Mouse (Mus musculus): ENCODE measurements at regions not wholly inside any gene's neighbourhood (a gene's known extent, or its start where the extent isn't known, plus 50 kb on each side); places are given as distances from the start of the nearest gene placed in this dataset.
A peak's percentile ranks its signal among the peaks of the same experiment; 100 is the strongest.

DNA sequence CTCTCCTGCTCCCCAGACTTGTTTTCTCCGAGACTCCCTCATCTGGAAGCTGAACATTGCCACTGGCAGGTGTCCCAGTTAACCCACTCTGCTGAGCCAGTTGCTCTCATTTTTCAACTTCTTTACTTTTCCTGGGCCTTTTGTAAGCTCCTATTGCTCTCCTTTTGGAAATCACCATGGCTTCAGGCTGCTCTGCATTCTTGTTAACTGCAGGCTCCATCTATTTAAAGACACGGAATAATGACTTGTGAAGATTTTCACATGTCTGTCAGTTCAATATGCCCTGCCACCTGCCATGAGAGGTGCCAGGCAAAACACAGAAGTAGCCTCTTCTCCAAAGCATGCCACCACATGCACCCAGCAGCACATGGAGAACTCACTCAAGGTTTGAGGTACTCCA lies 1009.9 kb downstream of the Car8 start:
- DNase-seq (ENCODE audit: low spot score), result no peak

DNA sequence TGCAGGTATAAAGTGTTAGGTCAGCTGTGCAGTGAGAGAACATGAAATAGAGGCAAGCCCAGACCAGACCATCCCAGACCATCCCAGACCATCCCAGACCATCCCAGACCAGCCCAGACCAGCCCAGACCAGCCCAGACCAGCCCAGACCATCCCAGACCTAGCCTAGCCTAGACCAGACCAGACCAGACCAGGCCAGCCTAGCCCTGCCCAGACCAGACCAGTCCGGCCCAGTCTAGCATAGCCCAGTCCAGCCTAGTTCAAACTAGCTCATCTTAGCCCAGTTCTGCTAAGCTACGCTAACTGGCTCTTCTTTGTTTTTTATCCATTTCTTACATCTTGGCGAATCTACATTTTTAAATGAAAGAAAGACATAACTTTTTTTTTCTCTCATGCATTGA lies 1015.9 kb downstream of the Car8 start:
- no peak for DNase-seq (ENCODE audit: low spot score)

DNA sequence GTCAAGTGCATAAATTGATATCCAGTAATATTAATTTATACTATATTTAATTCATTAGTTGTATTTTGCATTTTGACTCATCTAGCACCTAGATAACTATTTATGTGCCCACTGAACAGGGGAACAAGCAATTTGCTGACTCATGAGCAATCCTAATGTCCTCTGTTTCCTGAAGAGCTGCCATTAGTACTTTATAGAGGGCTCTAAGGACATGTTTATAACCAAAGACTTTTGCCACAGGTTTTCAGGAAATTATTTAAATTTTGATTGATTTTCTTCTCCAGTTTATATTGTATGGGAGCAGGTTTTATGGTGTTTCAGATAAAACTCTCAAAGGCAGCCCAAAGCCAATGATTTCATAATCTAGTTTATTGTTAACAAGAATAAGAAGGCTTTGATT lies 1018.4 kb downstream of the Car8 start:
- no peak for DNase-seq (ENCODE audit: low spot score)

- no peak for DNase-seq (ENCODE audit: low spot score)
Observed at GRCm38 (mm10) chr4:7215048-7216030, 1023.5 kb downstream of the Car8 start.

DNA sequence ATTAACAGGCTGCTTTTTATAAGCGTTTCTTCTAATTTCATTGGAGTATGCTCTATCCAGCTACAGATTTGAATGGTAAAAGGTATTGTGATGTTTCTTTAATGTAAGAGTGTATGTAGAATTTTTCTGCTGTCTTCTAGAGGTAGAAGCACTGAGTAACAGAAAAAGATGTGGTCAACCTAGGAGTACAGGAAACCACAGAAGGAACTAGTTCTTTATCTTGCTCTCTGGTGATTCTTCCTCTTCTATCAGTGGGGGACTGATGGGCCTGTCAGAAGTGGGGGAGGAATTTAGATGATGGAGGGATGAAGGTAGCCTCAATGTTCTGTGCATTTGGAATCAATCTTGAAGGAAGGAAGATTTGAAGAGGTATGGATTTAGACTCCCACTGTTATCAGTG lies 1031.9 kb downstream of the Car8 start:
- no peak for DNase-seq (ENCODE audit: low spot score)

GRCm38 (mm10) chr4:7201816-7202215 lies 1037.0 kb downstream of the Car8 start:
- DNase-seq (ENCODE audit: low spot score), result no peak

DNA sequence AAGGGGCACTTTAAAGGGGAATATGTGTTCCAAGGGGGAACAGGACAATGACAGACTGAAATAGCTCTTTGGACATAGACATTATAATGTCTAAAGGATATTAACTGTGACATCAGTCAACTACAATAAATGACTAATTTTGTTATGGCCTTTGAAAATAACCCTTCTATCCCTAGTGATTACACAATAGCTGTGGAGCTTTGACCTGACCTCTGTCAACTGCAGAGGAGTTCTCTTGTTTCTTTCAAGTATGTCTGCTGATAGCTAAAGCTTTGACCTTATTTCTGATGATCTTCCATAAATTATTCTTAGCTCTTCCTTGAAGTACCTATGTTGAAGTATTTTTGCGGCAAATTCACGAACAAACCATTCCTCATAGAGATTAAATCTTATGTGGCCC lies 1038.9 kb downstream of the Car8 start:
- DNase-seq (ENCODE audit: low spot score), result no peak

DNA sequence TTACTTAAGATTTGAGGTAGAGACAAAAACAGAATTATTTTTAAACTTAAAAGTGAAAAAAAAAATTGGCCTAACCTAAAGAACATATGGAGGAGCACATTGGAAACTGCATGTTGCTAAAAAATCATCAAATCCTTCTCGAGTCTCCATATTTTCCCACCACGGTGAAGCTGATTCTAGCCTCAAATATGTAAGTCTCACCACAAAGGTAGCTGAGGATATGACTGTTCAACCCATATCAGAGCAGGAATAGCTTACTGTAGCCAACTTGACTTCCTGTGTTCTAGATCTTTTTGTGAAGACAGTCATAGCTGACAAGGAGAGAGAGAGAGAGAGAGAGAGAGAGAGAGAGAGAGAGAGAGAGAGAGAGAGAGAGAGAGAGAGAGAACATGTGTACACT lies 1039.8 kb downstream of the Car8 start:
- no peak for DNase-seq (ENCODE audit: low spot score)

GRCm38 (mm10) chr4:7196570-7196969 lies 1042.3 kb downstream of the Car8 start:
- no peak for DNase-seq (ENCODE audit: low spot score)

GRCm38 (mm10) chr4:7195619-7196018 lies 1043.2 kb downstream of the Car8 start:
- DNase-seq (ENCODE audit: low spot score), result no peak

- peak; percentile 3 for DNase-seq (ENCODE audit: low spot score)
Observed at GRCm38 (mm10) chr4:7191912-7192311, 1046.9 kb downstream of the Car8 start.

DNA sequence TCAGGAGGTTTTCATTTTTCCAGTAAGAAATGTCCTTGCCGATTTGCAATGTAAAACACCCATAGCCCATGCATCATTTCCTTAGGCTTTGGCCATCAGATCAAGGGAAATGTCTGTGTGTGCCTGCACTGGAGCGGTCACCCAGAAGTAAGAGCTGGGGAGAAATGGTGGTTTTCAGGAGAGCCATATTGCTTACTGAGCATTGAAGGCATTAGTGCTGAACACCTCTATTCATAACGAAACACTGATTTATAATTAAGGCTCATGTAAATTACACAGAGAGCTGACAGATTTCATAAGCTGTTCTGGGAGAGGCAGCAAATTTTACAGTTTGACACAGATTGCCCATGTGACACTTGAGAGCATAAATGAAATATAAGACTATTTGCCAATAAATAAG lies 1047.6 kb downstream of the Car8 start:
- no peak for DNase-seq (ENCODE audit: low spot score)

GRCm38 (mm10) chr4:7175030-7175429 lies 1063.8 kb downstream of the Car8 start:
- DNase-seq (ENCODE audit: low spot score), result no peak

- no peak for DNase-seq (ENCODE audit: low spot score)
Observed at GRCm38 (mm10) chr4:7172528-7173306, 1066.1 kb downstream of the Car8 start.

DNA sequence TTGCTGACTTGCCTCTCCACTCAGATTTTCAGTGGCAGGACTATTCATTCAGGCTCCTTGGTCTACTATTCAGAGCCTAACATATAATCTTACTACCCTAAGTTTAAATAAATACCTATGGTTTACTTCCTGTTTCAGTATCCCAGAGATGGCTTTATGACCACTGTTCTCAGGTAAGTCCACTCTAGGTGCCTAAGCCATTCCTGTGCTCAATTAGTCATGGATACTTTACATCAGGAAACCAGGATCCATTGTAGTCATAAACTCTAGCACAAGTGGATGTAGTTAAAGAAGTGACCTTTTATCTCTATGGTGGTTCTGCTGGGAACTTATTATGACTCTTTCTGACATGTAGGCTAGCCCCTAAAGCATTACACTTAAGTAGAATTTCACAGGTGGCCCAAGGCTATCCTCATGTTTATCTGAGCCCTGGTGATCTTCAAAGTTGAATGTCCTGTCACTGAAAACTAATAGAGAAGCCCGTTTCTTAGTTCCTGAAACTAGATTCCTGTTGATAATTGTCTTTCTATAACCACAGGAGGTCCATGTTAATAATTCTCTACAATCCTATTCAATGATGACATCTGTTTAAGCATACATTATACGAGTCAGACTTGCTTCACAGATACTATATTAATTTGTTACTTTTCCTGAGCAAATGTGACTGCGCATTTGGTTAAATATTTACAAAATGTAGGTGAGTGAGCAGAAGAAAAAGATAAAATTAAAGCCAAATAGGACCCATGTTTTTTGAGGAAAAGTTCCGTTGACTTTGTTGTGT lies 1067.0 kb downstream of the Car8 start:
- DNase-seq (ENCODE audit: low spot score), result no peak

DNA sequence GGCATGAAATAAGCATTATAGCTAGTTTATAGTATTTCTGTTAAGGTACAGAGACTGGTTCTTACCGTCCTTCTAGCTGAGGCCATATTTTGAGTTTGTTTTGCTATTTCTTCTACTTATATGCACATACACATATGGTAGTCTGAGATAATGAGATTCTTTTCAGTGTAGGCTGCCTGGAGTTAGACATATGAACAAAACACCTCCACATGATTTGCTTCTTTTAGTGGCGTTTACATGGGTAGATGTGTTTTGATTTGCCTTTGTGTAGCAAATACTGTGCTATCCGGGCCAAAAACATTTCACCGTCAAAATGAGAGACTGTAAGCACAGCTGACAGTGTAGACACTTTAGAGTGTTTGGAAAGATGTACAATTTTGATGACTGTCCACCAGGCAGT lies 1077.4 kb downstream of the Car8 start:
- no peak for DNase-seq (ENCODE audit: low spot score)

DNA sequence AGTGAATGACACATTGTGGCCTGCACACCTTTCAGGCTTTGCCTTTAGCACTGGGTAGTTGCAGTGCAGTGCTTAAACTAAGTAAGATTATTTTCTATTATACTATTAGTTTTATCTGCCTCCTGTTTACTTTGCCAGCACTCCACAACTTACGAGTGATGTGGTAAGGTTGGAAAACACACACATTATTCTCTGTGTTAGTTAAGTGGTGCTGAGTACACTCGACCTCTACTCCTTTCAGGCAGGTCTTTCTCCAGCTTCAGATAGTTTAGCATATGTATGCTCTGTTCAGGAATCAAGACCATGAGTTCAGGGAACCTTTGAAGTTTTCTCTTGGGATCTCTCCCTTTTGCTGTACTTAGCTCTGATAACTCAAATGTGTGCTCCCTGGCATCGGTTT lies 1081.0 kb downstream of the Car8 start:
- DNase-seq (ENCODE audit: low spot score), result no peak

- no peak for DNase-seq (ENCODE audit: low spot score)
Observed at GRCm38 (mm10) chr4:7154256-7154655, 1084.6 kb downstream of the Car8 start.

DNA sequence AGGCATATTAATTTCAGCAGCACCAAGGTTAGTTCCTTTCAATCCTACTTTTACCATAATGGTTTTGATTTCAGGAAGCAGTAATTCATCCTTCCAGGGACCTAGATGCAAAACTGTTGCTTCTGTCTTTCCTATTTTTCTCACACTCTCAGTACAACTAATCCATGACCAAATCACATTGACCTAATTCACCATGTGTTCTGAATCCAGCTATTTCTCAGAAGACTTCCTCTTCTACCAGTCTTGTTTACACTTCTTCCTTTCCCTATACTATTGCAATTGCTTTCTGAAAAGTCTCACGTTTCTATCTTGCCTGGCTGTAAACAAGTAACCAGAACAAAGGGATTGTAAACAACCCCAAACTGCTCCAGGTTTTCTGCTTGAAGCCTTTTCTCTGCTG lies 1085.0 kb downstream of the Car8 start:
- DNase-seq (ENCODE audit: low spot score), result no peak

GRCm38 (mm10) chr4:7145756-7146155 lies 1093.1 kb downstream of the Car8 start:
- DNase-seq (ENCODE audit: low spot score), result no peak

DNA sequence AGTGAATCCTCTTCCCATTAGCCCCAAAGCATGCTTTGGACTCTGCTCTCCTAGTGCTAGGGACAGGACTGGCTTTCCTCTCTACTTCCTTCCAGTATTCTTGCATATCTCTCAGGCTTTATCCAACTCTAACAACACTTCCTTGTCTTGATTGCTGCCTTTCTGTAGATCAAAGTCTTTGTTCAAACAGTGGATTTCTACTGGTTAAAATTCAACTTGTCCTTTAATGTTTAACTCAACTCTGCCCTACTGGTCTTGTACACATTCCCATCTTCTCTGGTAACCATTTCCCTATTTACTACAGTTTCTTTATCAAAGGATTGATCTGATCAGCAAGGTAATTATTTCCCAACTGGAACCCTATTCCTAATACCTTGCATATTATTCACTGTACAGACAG lies 1094.6 kb downstream of the Car8 start:
- DNase-seq (ENCODE audit: low spot score), result no peak

- DNase-seq (ENCODE audit: low spot score), result no peak
Observed at GRCm38 (mm10) chr4:7143676-7144075, 1095.2 kb downstream of the Car8 start.
